Mouse (Mus musculus): ENCODE measurements around the gene Hoxb2.
A peak's percentile ranks its signal among the peaks of the same experiment; 100 is the strongest.

- TF ChIP-seq CTCF (IDR thresholded peaks at IDR 0.05; ENCODE audit: control insufficient read depth, insufficient read depth, insufficient replicate concordance, low read depth, low read length) (peak; percentile 35; the same call in 1 of the 2 replicates), POLR2A (IDR thresholded peaks at IDR 0.05; ENCODE audit: control insufficient read depth, low read depth, low read length) (no peak)
Observed at GRCm38 (mm10) chr11:96311520-96312417, 38.6 kb upstream of the Hoxb2 start.

All from testis, adult 2 months (tissue).